Mouse (Mus musculus): ENCODE measurements around the gene Glis3. TPM values are rescaled to one million over a fixed set of nuclear protein-coding genes. Genes with fewer than 3 reads are reported as not detected.

Gene Glis3
- polyA plus RNA-seq, 1 experiment, result 1.4 TPM

DNA sequence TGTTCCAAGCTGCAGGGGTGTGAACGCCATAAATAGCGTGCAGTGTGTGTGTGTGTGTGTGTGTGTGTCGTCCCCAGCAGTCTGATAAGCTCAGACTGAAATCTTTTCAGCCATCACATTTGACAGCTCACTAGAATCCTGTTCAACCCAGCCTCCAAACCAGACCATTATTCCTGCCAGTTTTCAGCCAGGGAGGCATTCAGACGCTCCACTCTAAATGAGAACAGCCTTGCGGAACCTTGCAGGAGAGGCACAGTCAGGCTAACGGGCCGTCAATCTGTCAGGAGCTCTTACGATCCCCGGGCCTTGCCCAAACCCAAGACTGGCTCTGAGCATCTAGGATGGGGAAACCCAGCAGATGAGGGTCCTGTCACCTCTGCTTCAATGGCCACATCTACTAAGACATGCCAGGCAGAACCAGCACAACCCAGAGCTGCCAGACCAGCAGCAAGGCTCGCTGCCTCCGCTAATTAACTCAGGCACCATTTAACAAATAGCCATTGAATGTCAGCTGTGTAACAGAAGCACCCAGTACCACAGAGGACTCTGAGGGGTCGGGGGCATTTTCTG is 226.8 kb downstream of the Glis3 start:
- H3K36me3 ChIP-seq (ENCODE audit: control insufficient read depth, insufficient read depth, low read length), result no peaks in the 10 kb centered on the region
- H3K27ac ChIP-seq (ENCODE audit: control insufficient read depth, insufficient read depth, low read depth, low read length), result no peak overlapping the region
- TF ChIP-seq CTCF (IDR thresholded peaks at IDR 0.05; ENCODE audit: control insufficient read depth, insufficient read depth, insufficient replicate concordance, low read depth, low read length) (no peak), POLR2A (IDR thresholded peaks at IDR 0.05; ENCODE audit: control insufficient read depth, low read depth, low read length) (no peak)
- H3K4me3 ChIP-seq (ENCODE audit: control insufficient read depth, low read depth, low read length), result no peak overlapping the region
- no peaks in the 10 kb centered on the region for H3K27me3 ChIP-seq (ENCODE audit: control insufficient read depth, insufficient read depth, low read length)
- H3K4me1 ChIP-seq (ENCODE audit: control insufficient read depth, insufficient read depth, low read length), result no peaks in the 10 kb centered on the region

GRCm38 (mm10) chr19:28448811-28449210 is 231.1 kb downstream of the Glis3 start:
- TF ChIP-seq CTCF (IDR thresholded peaks at IDR 0.05; ENCODE audit: control insufficient read depth, insufficient read depth, insufficient replicate concordance, low read depth, low read length) (no peak), POLR2A (IDR thresholded peaks at IDR 0.05; ENCODE audit: control insufficient read depth, low read depth, low read length) (no peak)
- no peaks in the 10 kb centered on the region for H3K27me3 ChIP-seq (ENCODE audit: control insufficient read depth, insufficient read depth, low read length)
- H3K4me3 ChIP-seq (ENCODE audit: control insufficient read depth, low read depth, low read length), result no peak overlapping the region
- H3K27ac ChIP-seq (ENCODE audit: control insufficient read depth, insufficient read depth, low read depth, low read length), result no peak overlapping the region
- no peaks in the 10 kb centered on the region for H3K4me1 ChIP-seq (ENCODE audit: control insufficient read depth, insufficient read depth, low read length)
- H3K36me3 ChIP-seq (ENCODE audit: control insufficient read depth, insufficient read depth, low read length), result no peaks in the 10 kb centered on the region

DNA sequence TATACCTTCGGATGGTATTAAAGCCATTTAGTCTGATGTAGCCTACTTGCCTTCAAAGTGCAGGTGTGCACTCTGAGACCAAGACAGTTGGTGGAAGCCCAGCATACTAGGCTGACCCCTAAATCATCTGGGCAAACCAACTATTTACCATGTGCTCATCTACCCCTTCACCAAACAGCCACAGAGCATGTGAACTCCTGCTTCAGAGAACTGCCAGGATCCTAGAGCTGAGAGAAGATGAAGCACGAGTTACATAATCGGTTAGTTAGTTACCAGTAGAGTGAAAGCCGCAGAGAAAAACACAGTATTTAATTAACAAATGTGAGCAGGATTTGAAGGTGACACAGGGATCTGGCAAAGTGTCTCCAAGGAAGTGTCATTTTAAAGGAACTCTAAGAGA is 237.7 kb downstream of the Glis3 start:
- Histone ChIP-seq H3K4me1 (ENCODE audit: control insufficient read depth, insufficient read depth, low read length) (no peaks in the 10 kb centered on the region), H3K4me3 (ENCODE audit: control insufficient read depth, low read depth, low read length) (no peak overlapping the region), H3K27ac (ENCODE audit: control insufficient read depth, insufficient read depth, low read depth, low read length) (no peak overlapping the region), H3K27me3 (ENCODE audit: control insufficient read depth, insufficient read depth, low read length) (no peaks in the 10 kb centered on the region), H3K36me3 (ENCODE audit: control insufficient read depth, insufficient read depth, low read length) (no peaks in the 10 kb centered on the region)
- TF ChIP-seq POLR2A (IDR thresholded peaks at IDR 0.05; ENCODE audit: control insufficient read depth, low read depth, low read length) (no peak), CTCF (IDR thresholded peaks at IDR 0.05; ENCODE audit: control insufficient read depth, insufficient read depth, insufficient replicate concordance, low read depth, low read length) (no peak)

DNA sequence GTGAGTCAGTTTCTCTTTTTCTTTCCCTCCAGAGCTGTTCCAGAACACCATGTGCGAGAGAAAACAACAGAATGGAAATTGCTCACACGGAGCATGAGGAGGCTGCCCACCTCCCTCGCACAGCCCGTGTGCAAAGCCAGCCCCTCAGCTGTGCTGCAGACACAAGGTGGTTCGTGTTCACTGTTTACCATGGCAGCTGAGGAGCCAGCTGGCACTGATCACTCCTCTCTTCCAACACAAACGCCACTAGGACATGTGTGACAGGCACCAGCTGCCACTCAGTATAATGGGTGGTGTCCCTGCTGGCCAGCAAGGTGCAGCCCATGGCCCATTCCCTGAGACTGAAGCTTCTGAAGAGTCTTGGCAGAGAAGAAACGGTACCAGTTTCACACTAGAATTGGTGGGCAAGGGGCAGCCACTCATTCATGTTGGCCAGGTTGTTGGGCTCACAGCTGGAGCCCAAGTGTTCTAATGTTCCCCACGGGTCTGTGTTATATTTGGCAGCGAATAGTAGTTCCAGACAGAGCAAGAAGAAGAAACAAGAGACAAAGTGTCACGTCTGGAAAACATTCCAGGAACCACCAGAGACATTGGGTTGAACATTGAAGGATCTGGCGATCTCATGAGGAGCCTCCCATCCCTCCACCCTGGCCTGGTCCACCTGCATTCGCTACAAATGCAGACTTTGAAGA is 243.3 kb downstream of the Glis3 start:
- no peaks in the 10 kb centered on the region for H3K27me3 ChIP-seq (ENCODE audit: control insufficient read depth, insufficient read depth, low read length)
- no peaks in the 10 kb centered on the region for H3K4me1 ChIP-seq (ENCODE audit: control insufficient read depth, insufficient read depth, low read length)
- no peak overlapping the region for H3K4me3 ChIP-seq (ENCODE audit: control insufficient read depth, low read depth, low read length)
- TF ChIP-seq POLR2A (IDR thresholded peaks at IDR 0.05; ENCODE audit: control insufficient read depth, low read depth, low read length) (no peak), CTCF (IDR thresholded peaks at IDR 0.05; ENCODE audit: control insufficient read depth, insufficient read depth, insufficient replicate concordance, low read depth, low read length) (no peak)
- H3K36me3 ChIP-seq (ENCODE audit: control insufficient read depth, insufficient read depth, low read length), result no peaks in the 10 kb centered on the region
- H3K27ac ChIP-seq (ENCODE audit: control insufficient read depth, insufficient read depth, low read depth, low read length), result no peak overlapping the region

GRCm38 (mm10) chr19:28428220-28428816 is 251.6 kb downstream of the Glis3 start:
- H3K36me3 ChIP-seq (ENCODE audit: control insufficient read depth, insufficient read depth, low read length), result no peaks in the 10 kb centered on the region
- TF ChIP-seq POLR2A (IDR thresholded peaks at IDR 0.05; ENCODE audit: control insufficient read depth, low read depth, low read length), result no peak
- no peak for TF ChIP-seq CTCF (IDR thresholded peaks at IDR 0.05; ENCODE audit: control insufficient read depth, insufficient read depth, insufficient replicate concordance, low read depth, low read length)
- no peak overlapping the region for H3K27ac ChIP-seq (ENCODE audit: control insufficient read depth, insufficient read depth, low read depth, low read length)
- H3K27me3 ChIP-seq (ENCODE audit: control insufficient read depth, insufficient read depth, low read length), result no peaks in the 10 kb centered on the region
- H3K4me1 ChIP-seq (ENCODE audit: control insufficient read depth, insufficient read depth, low read length), result no peaks in the 10 kb centered on the region
- no peak overlapping the region for H3K4me3 ChIP-seq (ENCODE audit: control insufficient read depth, low read depth, low read length)

GRCm38 (mm10) chr19:28424180-28424579 is 255.7 kb downstream of the Glis3 start:
- Histone ChIP-seq H3K4me3 (ENCODE audit: control insufficient read depth, low read depth, low read length) (no peak overlapping the region), H3K27ac (ENCODE audit: control insufficient read depth, insufficient read depth, low read depth, low read length) (no peak overlapping the region), H3K36me3 (ENCODE audit: control insufficient read depth, insufficient read depth, low read length) (no peaks in the 10 kb centered on the region), H3K27me3 (ENCODE audit: control insufficient read depth, insufficient read depth, low read length) (no peaks in the 10 kb centered on the region), H3K4me1 (ENCODE audit: control insufficient read depth, insufficient read depth, low read length) (no peaks in the 10 kb centered on the region)
- TF ChIP-seq POLR2A (IDR thresholded peaks at IDR 0.05; ENCODE audit: control insufficient read depth, low read depth, low read length), result no peak
- no peak for TF ChIP-seq CTCF (IDR thresholded peaks at IDR 0.05; ENCODE audit: control insufficient read depth, insufficient read depth, insufficient replicate concordance, low read depth, low read length)

GRCm38 (mm10) chr19:28422939-28423338 is 256.9 kb downstream of the Glis3 start:
- H3K27ac ChIP-seq (ENCODE audit: control insufficient read depth, insufficient read depth, low read depth, low read length), result no peak overlapping the region
- no peak overlapping the region for H3K4me3 ChIP-seq (ENCODE audit: control insufficient read depth, low read depth, low read length)
- no peaks in the 10 kb centered on the region for H3K27me3 ChIP-seq (ENCODE audit: control insufficient read depth, insufficient read depth, low read length)
- no peaks in the 10 kb centered on the region for H3K36me3 ChIP-seq (ENCODE audit: control insufficient read depth, insufficient read depth, low read length)
- no peak for TF ChIP-seq POLR2A (IDR thresholded peaks at IDR 0.05; ENCODE audit: control insufficient read depth, low read depth, low read length)
- no peak for TF ChIP-seq CTCF (IDR thresholded peaks at IDR 0.05; ENCODE audit: control insufficient read depth, insufficient read depth, insufficient replicate concordance, low read depth, low read length)
- H3K4me1 ChIP-seq (ENCODE audit: control insufficient read depth, insufficient read depth, low read length), result no peaks in the 10 kb centered on the region
